Mouse (Mus musculus) adrenal gland, adult 2 months (tissue): Measurements from ENCODE around the gene Renbp. TPM values are rescaled to one million over a fixed set of nuclear protein-coding genes. Genes with fewer than 3 reads are reported as not detected.

Experiments
- DNase-seq: peaks from one replicate; pipeline ENCODE4 v3.0.0; 2021
- polyA plus RNA-seq: library from polyadenylated mRNA; depleted of rRNA; stranded (reverse); fragments of >200 nt; gene quantifications from 2 replicates; pipeline ENCODE4 v1.2.3, GENCODE M21; 2012; rRNA removed
- total RNA-seq, 2 experiments: library from RNA; stranded (reverse); gene quantifications; 2 replicates each; pipeline ENCODE4 v1.2.3; 2021

Renbp gene
- total and polyA plus RNA-seq, 3 experiments = 4.3 to 29.6 (median 20.2) TPM

DNA sequence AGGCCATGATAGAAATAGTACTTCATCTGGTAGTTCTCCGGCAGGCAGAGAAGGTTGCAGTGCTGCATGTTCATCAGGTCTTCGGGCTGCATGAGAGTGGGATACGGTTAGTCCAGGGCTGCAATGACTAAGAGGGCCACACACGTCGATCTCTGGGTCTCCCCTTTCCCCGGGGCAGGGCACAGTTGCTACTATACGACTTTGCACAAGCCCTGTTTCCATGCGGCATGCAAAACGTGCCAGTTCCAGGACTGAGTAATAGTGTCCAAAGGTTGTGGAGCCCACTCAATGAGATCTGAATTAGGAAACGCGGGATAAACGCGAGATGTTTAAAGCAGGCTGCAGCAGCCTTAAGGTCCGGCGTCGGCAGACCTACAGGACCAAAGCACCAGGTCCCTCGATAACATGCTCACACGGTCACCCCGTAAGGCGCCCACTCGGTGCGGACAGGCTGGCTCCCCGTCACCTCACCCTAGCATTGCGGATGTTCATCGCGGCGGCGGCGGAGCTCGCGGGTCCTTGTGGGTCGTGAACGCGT is 9.3 kb downstream of the Renbp start:
- no peak for DNase-seq

DNA sequence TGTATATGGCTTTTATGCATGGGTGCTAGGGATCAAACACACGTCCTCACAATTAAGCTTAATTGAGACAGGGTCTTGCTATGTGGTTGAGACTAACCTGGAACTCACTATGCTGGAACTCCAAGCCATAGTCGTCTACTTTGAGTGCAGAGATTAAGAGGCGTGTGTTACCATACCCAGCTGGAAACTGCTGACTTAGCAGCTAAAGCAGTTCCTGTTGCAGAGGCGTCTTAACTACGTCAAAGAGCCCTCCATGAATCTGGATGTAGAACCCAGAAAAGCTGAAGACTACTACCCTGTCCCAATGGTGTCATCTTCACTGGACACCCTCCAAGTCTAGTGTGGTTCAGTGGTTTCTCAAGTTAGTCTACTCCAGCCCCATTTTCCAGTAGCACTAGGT is 12.0 kb downstream of the Renbp start:
- DNase-seq = no peak

DNA sequence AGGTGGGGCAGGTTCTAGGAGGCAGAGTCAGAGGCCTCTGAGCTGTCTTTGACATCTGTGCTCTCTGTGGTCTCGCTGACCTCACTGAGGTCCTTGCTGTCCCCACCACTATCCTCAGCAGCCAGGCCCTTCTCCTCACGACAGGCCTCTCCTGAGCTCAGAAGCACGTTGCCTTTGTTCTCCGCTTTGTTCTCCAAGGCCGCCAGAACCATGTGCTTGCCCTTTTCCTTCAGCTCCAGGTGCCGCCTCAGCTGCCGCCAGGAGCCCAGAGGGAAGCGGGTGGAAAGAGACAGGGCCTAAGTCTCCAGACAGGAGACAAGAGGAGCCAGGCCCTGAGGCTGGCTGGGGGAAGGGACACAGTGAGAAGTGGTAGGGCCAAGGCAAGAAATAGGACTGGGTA is 13.7 kb downstream of the Renbp start:
- peak; percentile 14 for DNase-seq

DNA sequence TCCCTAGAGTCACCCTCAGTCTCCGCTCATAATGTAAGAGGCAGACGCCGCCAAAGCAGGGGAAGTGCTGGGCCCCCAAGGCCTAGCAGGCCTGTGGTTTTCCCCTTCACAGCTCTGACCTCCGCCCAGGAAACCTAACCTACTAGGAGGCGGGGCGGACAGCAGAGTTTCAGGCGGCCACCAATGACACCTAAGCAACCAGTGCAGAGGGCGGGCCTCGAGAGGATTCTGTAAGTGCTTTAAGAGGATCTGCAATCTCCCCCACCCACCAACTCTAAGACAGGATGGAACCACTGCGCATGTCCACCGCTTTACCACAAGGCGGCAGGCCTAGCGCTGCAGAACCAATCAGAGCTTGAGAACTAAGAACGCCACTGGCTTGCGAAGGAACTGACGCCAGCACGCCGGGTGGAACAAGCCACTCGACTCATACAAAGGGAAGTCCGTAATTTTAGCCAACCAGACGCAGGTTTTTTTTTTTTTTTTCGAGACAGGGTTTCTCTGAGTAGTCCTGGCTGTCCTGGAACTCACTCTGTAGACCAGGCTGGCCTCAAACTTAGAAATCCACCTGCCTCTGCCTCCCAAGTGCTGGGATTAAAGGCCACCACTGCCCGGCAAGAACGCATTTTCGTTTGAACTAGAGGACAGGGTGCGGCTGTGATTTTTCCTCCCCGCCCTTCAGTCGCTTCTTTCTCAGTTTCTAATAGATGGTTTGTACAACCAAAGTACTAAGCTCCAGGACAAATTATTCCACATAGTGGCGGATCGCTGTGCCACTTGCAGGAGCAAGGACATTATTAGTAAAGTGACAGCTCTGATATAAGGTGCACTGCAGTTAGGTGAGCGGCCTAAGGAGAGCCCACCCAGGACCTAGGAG is 15.6 kb downstream of the Renbp start:
- DNase-seq = peak; percentile 90

DNA sequence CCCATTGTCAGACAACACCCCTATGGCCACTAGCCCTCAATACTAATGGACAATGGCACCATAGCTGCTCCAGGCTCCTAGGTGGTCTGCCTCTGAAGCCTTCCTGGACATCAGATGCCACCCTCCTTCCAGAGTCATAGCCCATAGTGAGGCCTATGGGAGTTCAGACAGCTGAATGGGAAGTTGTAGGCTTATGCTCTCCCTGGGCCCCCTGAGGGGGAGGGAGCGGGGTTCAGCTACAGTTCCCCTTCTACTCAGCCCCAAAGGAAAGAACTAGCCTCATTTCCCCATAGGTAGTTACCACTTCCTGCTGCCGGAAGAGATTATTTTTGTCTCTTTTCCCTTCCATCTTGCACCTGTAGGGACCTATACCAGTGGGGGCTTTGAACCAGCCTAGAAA is 19.1 kb downstream of the Renbp start:
- DNase-seq = no peak

DNA sequence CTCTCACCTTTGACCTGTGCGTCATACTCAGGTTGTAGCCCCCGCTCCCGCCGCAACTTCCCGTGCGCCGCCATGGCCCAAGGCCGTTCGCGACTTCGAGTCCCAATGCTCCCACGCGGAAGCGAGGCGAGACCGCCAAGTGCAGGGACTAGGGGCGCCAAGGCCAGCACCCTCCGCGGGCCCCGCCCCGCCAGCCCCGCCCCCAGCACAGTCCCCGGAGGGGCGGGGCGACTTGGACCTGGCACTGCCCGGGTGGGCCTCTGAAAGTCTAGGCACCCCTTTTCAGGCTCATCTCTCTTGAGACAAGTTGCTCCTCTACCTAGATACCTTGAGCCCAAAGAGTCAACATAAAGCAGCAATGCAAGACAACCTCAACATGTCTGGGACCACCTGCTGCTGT is 19.5 kb downstream of the Renbp start:
- DNase-seq = peak; percentile 24

DNA sequence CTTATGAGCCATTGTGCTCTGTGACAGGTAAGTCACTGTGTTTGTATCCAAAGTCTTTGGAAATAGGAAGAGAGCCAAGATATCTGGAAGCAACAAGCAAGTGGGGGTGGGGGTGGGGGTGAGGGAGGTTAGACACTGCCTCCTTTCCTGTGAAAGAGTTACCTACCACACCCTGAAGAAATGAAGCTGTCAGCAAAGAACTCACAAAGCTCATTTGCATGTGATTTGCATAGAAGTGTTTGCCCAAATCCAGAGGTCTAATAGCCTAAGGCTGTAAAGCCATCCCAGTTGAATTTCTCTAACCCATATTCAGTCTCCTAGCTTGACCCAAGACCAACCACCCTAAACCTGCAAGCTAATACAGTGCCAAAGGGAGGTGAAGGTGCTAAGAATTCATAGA is 20.2 kb downstream of the Renbp start:
- no peak for DNase-seq

DNA sequence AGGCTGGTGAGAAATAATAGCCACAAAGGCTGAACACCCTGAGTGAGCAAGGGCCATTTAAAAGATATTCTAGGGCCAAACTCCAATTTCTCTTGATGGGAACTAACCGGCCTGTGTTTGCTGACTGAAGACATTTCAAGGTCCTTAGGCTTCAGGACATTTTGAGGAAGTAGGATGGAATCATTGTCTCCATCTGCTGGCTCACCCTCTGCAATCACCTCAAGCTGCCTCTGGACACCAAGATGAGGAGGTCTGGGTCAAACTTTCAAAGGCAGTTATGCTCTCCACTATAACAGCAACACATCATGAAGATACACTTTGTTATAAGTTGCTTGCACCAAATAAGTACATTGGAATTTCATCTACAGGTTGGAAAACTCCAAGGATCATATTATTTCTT is 20.6 kb downstream of the Renbp start:
- DNase-seq = no peak

DNA sequence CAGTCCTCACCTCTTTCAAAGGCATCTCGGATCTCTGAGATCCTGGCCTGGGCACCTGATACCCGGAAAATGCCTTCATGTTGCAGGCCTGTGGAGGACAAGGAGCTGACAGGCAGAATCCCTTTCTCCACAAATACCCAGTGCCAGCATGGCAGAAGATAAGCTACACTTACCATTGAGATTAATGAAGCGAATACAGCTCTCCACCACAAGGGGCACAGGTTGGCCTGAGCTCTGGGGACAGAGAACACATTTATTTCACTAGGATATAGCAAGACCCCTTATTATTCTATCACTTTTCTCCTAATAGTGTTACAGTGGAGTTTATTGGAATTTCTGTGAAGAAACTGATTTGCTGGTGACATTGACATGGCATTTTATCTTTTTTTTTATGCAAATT is 32.7 kb downstream of the Renbp start:
- DNase-seq = no peak

DNA sequence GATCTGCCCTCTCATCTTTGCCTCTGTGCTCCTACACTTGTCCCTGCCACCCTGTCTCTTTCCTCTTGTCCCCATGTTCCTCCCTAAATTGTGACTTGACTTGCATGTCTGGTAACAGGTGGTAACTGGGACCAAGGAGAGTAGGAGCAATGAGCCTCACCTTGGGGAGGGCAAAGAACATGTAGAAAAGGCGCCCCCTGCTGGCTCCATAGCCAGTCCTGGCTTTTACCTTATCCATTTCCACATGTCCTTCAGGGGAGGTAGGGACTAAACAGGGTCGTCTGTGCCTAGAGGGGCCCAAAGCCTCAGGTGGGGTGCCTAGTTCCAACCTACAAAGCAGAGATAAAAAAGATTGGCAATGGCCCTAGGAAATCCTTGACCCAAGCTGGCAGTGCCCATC is 34.9 kb downstream of the Renbp start, which contains the start of gene L1cam:
TSS of gene L1cam (minus strand) at position 387 of the 400 bp plus-strand sequence.
- DNase-seq = peak; percentile 30

DNA sequence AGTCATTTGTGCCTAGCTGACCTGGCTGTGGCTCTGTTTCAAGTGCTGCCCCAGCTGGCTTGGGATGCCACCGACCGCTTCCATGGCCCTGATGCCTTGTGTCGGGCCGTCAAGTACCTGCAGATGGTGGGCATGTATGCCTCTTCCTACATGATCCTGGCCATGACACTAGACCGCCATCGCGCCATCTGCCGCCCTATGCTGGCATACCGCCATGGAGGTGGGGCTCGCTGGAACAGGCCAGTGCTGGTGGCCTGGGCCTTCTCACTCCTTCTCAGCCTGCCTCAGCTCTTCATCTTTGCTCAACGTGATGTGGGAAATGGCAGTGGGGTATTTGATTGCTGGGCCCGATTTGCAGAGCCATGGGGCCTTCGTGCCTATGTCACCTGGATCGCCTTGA is 37.8 kb downstream of the Renbp start:
- no peak for DNase-seq

DNA sequence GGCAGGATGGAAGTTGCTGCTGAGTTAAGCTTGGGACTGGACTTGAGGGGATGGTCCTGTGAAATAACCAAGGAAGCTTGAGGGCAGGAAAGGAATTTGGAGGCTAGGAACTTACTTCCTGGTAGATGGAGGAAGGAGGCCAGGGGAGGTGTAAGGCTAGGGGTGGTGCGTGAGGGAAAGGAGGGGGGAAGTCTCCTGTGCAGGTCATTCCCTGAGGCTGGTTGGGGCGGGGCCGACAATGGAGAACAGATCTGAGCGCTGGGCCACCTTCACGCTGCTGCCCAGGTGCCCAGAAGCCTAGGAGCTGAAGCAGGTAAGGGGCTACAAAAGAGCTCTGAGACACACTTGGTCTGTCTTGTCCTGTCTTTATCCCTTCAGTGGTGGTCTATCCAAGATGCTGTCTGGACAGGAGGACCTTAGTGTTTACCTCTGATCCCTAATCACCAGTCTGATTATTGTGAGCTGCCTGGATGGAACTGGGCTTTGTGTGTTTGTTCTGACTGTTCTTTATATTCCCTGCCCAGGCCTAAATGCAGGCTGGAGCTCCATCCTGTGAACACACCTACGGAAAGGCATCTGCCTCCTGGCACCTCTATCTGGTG is 39.0 kb downstream of the Renbp start, which contains the start of gene Avpr2:
TSS of gene Avpr2 (plus strand) at position 552 of the 602 bp plus-strand sequence.
- no peak for DNase-seq

DNA sequence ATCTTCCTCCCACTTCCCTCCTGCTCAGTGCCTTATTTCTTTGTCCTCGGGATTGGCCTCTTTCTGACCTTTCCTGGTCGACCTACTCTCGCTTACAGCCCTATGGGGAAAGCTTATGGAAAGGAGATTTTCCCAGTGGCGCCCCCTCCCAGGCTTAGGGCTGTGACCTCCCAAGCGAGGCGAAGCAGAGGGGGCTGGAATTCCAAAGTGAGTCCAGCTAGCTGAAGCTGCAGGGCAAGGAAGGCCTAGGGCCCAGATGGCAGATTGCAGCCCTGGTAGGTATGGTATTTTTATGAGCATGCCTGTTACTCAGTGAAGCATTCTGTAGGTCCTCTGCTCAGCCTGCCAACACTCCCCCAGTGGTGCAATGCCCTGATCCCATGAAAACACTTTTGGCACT is 49.2 kb downstream of the Renbp start:
- DNase-seq = no peak

DNA sequence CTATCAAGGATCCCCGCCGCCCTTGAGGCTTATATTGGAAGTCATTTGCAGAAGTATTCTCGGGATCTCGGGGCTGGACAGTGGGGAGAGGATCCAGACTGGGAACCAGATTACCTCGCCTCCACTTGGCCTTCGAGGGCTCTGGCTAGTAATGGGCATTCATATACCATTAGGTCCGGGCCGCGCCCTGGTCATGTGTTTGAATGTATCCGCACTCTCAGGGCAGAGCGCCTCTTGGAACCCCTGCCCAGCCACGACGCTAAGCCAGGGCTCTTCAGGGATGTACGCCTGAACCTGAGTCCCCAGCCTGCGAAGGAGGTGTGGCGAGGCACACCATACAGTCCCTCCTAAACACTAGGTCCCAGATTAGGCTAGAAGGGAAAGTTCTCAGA is 49.6 kb downstream of the Renbp start:
- no peak for DNase-seq

DNA sequence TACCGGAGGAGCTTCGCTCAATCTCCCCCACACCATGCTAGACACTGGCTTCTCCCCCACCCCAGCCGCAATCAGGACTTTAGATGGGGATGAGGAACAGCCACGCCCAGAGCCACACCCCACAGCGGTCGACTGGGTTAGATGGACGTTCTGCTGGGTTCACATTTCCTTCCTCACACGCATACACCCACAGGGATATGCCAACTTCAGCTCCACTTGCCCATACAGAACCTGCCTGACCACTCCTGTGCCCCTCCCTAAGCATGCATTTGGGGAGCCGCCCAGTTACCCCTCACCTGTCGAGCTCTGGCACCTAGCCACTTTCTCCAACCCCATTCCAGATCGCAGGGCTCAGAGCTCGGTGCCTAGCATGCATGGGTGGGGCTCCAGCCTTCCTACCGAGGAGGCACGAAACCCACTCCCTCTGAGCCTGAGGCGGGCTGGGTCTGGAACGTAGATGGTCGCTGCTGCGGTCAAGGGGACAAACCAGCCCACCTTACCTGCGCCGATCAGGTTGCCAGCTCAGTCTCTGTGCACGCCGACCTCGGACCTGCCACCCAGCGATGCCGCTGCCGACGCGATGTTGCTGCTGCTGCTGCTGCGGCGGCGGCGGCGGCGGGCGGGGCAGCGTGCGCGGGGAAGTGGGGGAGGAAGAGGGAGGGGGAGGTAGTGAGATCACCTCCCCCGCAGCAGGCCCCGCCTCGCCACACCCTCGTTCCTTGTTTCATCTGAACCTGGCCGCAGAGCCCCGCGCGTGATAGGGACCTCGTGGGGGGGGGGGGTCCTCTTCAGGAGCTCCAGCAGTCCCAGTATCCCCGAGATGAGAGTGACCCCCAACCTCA is 50.2 kb downstream of the Renbp start:
- peak; percentile 37 for DNase-seq

DNA sequence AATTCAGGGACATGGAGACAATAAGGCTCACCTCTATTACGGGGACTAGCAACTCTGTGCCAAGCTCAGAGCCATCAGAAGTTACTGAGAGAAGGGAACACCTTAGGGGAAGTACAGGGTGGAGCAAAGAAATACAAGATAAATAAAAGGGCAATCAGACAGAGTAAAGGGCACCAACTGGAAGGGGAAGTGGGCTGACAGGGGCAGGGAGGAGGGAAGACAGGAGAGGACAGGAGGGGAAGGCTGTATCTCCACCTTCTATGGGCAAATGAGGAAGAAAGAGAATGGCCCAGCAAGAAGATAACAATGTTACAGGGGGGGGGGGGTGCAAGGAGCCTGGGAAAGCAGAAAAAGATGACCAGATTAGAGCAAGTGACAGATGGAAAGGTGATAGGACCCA is 53.6 kb downstream of the Renbp start:
- no peak for DNase-seq

DNA sequence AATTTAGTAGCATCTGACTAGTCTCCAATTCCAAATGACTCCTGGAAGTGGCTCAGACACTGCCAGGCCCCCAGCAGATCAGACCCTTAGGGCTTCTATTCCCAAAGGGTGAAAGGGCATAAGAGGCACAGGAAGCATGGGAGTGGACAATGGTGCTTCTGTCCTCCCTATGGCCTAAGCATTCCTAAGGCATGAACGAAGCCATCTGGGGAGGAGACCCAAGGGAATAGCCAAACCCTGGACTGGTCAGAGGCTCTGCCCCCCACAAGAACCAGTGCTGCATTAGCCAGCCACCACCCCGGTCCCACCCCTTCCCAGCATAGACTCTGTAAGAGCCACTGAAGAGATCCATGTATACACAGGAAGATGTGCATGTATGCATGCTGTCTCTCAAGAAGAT is 54.8 kb downstream of the Renbp start:
- no peak for DNase-seq

Other genes starting within 250 kb of the Renbp start
- 100 to 1,000 TPM; 271 to 301 TPM for gene Bcap31, start 214.7 kb downstream of the Renbp start, total RNA-seq
- 24.3 and 30.1 TPM in 2 replicates for gene Bcap31, start 214.7 kb downstream of the Renbp start, polyA plus RNA-seq
- gene Abcd1, start 214.3 kb downstream of the Renbp start, total RNA-seq = 10 to 100 TPM; 28.1 to 29.6 TPM
- 35.2 and 41.1 TPM in 2 replicates for gene Abcd1, start 214.3 kb downstream of the Renbp start, polyA plus RNA-seq
- under 1 TPM; 0.41 to 0.49 TPM for gene Plxnb3, start 173.8 kb downstream of the Renbp start, total RNA-seq
- 1.2 and 1.5 TPM in 2 replicates for gene Plxnb3, start 173.8 kb downstream of the Renbp start, polyA plus RNA-seq
- gene Srpk3, start 156.4 kb downstream of the Renbp start, total RNA-seq = under 1 TPM; 0.20 to 0.41 TPM
- 1.1 and 1.3 TPM in 2 replicates for gene Srpk3, start 156.4 kb downstream of the Renbp start, polyA plus RNA-seq
- 100 to 1,000 TPM; 521 to 581 TPM for gene Idh3g, start 144.0 kb downstream of the Renbp start, total RNA-seq
- gene Idh3g, start 144.0 kb downstream of the Renbp start, polyA plus RNA-seq = 256 and 277 TPM in 2 replicates
- gene Ssr4, start 143.8 kb downstream of the Renbp start, total RNA-seq = 100 to 1,000 TPM; 163 to 177 TPM
- 257 and 339 TPM in 2 replicates for gene Ssr4, start 143.8 kb downstream of the Renbp start, polyA plus RNA-seq
- 1 to 10 TPM; 2.8 to 7.0 TPM for gene Pdzd4, start 105.9 kb downstream of the Renbp start, total RNA-seq
- 1.9 and 3.0 TPM in 2 replicates for gene Pdzd4, start 105.9 kb downstream of the Renbp start, polyA plus RNA-seq
- not detected for gene Avpr2, start 38.7 kb downstream of the Renbp start, total RNA-seq
- gene Avpr2, start 38.7 kb downstream of the Renbp start, polyA plus RNA-seq = not detected in 2 replicates
- gene L1cam, start 34.7 kb downstream of the Renbp start, total RNA-seq = 1 to 10 TPM; 8.6 to 9.7 TPM
- gene L1cam, start 34.7 kb downstream of the Renbp start, polyA plus RNA-seq = 2.6 and 4.4 TPM in 2 replicates
- 1 to 10 TPM; 3.2 to 4.0 TPM for gene Arhgap4, start 9.0 kb downstream of the Renbp start, total RNA-seq
- 9.9 and 11.1 TPM in 2 replicates for gene Arhgap4, start 9.0 kb downstream of the Renbp start, polyA plus RNA-seq
- 10 to 100 TPM; 69.6 to 93.8 TPM for gene Naa10, start 8.9 kb downstream of the Renbp start, total RNA-seq
- 53.6 and 56.1 TPM in 2 replicates for gene Naa10, start 8.9 kb downstream of the Renbp start, polyA plus RNA-seq
- gene Hcfc1, start 35.5 kb upstream of the Renbp start, total RNA-seq = 10 to 100 TPM; 44.2 to 66.4 TPM
- 73.8 and 113 TPM in 2 replicates for gene Hcfc1, start 35.5 kb upstream of the Renbp start, polyA plus RNA-seq
- gene Irak1, start 93.1 kb upstream of the Renbp start, total RNA-seq = 100 to 1,000 TPM; 113 to 130 TPM
- gene Irak1, start 93.1 kb upstream of the Renbp start, polyA plus RNA-seq = 586 and 733 TPM in 2 replicates
- gene Opn1mw, start 196.6 kb upstream of the Renbp start, total RNA-seq = not detected
- gene Opn1mw, start 196.6 kb upstream of the Renbp start, polyA plus RNA-seq = not detected in 2 replicates
- 10 to 100 TPM; 31.3 to 34.8 TPM for gene Mecp2, start 204.5 kb upstream of the Renbp start, total RNA-seq
- gene Mecp2, start 204.5 kb upstream of the Renbp start, polyA plus RNA-seq = 3.7 and 4.7 TPM in 2 replicates
- gene Tex28, start 237.0 kb upstream of the Renbp start, total RNA-seq = not detected
- not detected in 2 replicates for gene Tex28, start 237.0 kb upstream of the Renbp start, polyA plus RNA-seq
- not detected for gene Tktl1, start 246.4 kb upstream of the Renbp start, total RNA-seq
- not detected in 2 replicates for gene Tktl1, start 246.4 kb upstream of the Renbp start, polyA plus RNA-seq